Mouse (Mus musculus): ENCODE results near the gene Poll. TPM values are rescaled to one million over a fixed set of nuclear protein-coding genes. Genes with fewer than 3 reads are reported as not detected.

Poll gene
- polyA plus RNA-seq, 1 experiment = 11.6 TPM

DNA sequence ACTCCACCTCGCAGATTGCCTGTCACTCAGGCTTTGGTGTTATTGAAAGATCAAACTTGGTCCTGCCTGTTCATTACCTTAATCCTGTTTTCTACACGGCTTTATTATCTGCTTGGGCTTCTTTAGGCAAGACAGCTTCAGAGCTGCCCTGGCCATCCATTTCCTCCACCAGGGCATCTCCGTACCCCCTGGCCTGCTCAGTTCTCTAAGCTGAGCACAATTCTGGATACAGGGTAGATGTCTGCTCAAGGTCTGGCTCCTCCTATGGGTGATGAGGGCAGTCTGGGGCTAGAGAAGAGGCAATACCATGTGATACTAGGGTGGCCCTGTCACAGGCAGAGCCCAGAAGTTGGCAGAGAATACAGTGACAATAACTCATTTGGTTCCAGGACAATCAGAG, 26.5 kb upstream of the Poll start:
- H3ac ChIP-seq (ENCODE audit: control insufficient read depth, insufficient read length) = no peak overlapping the region
- no peak overlapping the region for H3K4me2 ChIP-seq (ENCODE audit: low read depth)
- no peak overlapping the region for H3K4me3 ChIP-seq
- no peaks in the 10 kb centered on the region for H3K27me3 ChIP-seq (ENCODE audit: control insufficient read depth, insufficient read depth, insufficient read length)
- no peaks in the 10 kb centered on the region for H3K79me2 ChIP-seq (ENCODE audit: control insufficient read depth, insufficient read depth)
- no peak for TF ChIP-seq E2F4 (IDR thresholded peaks at IDR 0.05; ENCODE audit: insufficient read depth)
- TF ChIP-seq SRF (IDR thresholded peaks at IDR 0.05; ENCODE audit: control insufficient read depth, insufficient read length, low read depth) = no peak
- no peak for TF ChIP-seq CEBPB (IDR thresholded peaks at IDR 0.05; ENCODE audit: insufficient read depth, poor library complexity, severe bottlenecking)
- no peak for TF ChIP-seq USF1 (IDR thresholded peaks at IDR 0.05; ENCODE audit: low read depth)
- no peak for TF ChIP-seq MYOG (IDR thresholded peaks at IDR 0.05; ENCODE audit: control insufficient read depth in 1 of 3, insufficient read depth in 1 of 3, insufficient read length in 2 of 3, low read depth in 2 of 3)
- TF ChIP-seq POLR2A (IDR thresholded peaks at IDR 0.05; ENCODE audit: insufficient read length, low read depth) = no peak
- no peak for TF ChIP-seq REST (IDR thresholded peaks at IDR 0.05; ENCODE audit: insufficient read depth, insufficient read length)
- TF ChIP-seq MAX (IDR thresholded peaks at IDR 0.05; ENCODE audit: low read depth) = no peak
- TF ChIP-seq TCF3 (IDR thresholded peaks at IDR 0.05; ENCODE audit: insufficient read length, low read depth) = no peak
- no peak for TF ChIP-seq MYOD1 (IDR thresholded peaks at IDR 0.05; ENCODE audit: control insufficient read depth in 1 of 3, insufficient read length in 2 of 3, low read depth in 2 of 3)
- no peak for TF ChIP-seq POLR2AphosphoS2 (IDR thresholded peaks at IDR 0.05; ENCODE audit: insufficient read length, low read depth)
- TF ChIP-seq TCF12 (IDR thresholded peaks at IDR 0.05; ENCODE audit: insufficient read depth, poor library complexity, severe bottlenecking) = no peak
- peaks cover 4% of the 10 kb centered on the region for H3K36me3 ChIP-seq (ENCODE audit: control insufficient read depth, insufficient read depth)

DNA sequence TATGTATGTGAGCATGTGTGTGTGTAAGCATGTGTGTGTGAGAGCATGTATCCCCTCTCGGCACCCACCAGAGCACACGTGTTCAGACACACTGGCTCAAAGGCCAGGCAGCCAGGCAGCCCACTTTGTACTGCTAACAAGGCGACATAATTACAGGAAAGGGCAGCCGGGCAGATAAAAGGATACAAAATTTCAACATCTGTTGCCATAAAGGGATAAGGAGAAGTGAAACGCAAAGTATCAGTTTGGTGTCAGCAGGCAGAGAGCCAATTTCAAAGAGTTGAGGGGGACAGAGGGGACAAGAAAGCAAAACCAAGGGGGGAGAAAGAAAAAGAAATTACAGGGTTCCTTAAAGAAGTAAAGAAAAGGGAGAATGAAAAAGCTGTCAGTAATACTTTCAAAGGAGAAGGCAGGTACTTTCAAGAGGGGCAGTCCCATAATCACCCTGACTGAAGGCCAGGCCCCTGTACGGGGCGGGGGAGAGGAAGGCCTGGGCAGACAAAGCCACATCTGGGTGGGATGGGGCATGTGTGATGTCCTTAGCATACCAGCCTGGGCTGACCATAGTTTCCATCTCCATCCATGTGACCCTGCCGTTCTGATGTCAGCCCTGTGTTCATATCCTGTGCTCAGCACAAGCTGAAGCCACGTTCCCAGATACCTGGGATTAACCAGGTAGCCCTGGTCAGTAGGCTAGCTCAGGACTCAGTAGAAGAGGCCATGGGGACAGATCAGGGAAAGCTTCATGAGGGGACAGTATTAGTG, 24.7 kb upstream of the Poll start:
- no peaks in the 10 kb centered on the region for H3K79me2 ChIP-seq (ENCODE audit: control insufficient read depth, insufficient read depth)
- peaks cover 4% of the 10 kb centered on the region for H3K36me3 ChIP-seq (ENCODE audit: control insufficient read depth, insufficient read depth)
- H3K4me3 ChIP-seq = no peak overlapping the region
- no peak overlapping the region for H3K4me2 ChIP-seq (ENCODE audit: low read depth)
- H3ac ChIP-seq (ENCODE audit: control insufficient read depth, insufficient read length) = no peak overlapping the region
- no peak for TF ChIP-seq POLR2AphosphoS2 (IDR thresholded peaks at IDR 0.05; ENCODE audit: insufficient read length, low read depth)
- TF ChIP-seq TCF12 (IDR thresholded peaks at IDR 0.05; ENCODE audit: insufficient read depth, poor library complexity, severe bottlenecking) = no peak
- no peak for TF ChIP-seq CEBPB (IDR thresholded peaks at IDR 0.05; ENCODE audit: insufficient read depth, poor library complexity, severe bottlenecking)
- no peak for TF ChIP-seq MYOG (IDR thresholded peaks at IDR 0.05; ENCODE audit: control insufficient read depth in 1 of 3, insufficient read depth in 1 of 3, insufficient read length in 2 of 3, low read depth in 2 of 3)
- TF ChIP-seq MAX (IDR thresholded peaks at IDR 0.05; ENCODE audit: low read depth) = no peak
- TF ChIP-seq POLR2A (IDR thresholded peaks at IDR 0.05; ENCODE audit: insufficient read length, low read depth) = no peak
- no peak for TF ChIP-seq MYOD1 (IDR thresholded peaks at IDR 0.05; ENCODE audit: control insufficient read depth in 1 of 3, insufficient read length in 2 of 3, low read depth in 2 of 3)
- no peak for TF ChIP-seq E2F4 (IDR thresholded peaks at IDR 0.05; ENCODE audit: insufficient read depth)
- no peak for TF ChIP-seq REST (IDR thresholded peaks at IDR 0.05; ENCODE audit: insufficient read depth, insufficient read length)
- no peak for TF ChIP-seq TCF3 (IDR thresholded peaks at IDR 0.05; ENCODE audit: insufficient read length, low read depth)
- no peak for TF ChIP-seq SRF (IDR thresholded peaks at IDR 0.05; ENCODE audit: control insufficient read depth, insufficient read length, low read depth)
- TF ChIP-seq USF1 (IDR thresholded peaks at IDR 0.05; ENCODE audit: low read depth) = no peak
- no peaks in the 10 kb centered on the region for H3K27me3 ChIP-seq (ENCODE audit: control insufficient read depth, insufficient read depth, insufficient read length)

DNA sequence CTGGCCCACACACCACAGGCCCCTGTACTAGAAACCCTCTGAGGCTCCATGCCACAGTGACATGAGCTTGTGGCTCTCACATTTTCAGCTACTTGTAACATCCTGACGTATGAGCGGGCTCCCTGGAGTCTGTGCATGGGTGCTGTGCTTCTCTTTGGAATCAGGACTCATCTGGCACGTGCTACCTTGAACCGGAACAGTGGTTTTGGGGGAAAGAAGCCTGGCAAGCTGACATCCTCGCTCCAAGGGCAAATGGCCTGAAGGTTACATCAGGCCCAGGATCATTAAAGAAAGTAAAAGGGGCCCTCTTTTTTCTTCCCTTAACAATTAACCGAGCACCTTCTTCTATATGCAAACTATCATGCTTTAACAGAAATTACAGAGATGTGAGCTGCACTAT, 22.8 kb upstream of the Poll start:
- no peak overlapping the region for H3K4me2 ChIP-seq (ENCODE audit: low read depth)
- no peak overlapping the region for H3K4me3 ChIP-seq
- no peak overlapping the region for H3ac ChIP-seq (ENCODE audit: control insufficient read depth, insufficient read length)
- no peaks in the 10 kb centered on the region for H3K79me2 ChIP-seq (ENCODE audit: control insufficient read depth, insufficient read depth)
- no peak for TF ChIP-seq E2F4 (IDR thresholded peaks at IDR 0.05; ENCODE audit: insufficient read depth)
- no peak for TF ChIP-seq TCF12 (IDR thresholded peaks at IDR 0.05; ENCODE audit: insufficient read depth, poor library complexity, severe bottlenecking)
- no peak for TF ChIP-seq POLR2A (IDR thresholded peaks at IDR 0.05; ENCODE audit: insufficient read length, low read depth)
- TF ChIP-seq CEBPB (IDR thresholded peaks at IDR 0.05; ENCODE audit: insufficient read depth, poor library complexity, severe bottlenecking) = no peak
- no peak for TF ChIP-seq USF1 (IDR thresholded peaks at IDR 0.05; ENCODE audit: low read depth)
- no peak for TF ChIP-seq MYOD1 (IDR thresholded peaks at IDR 0.05; ENCODE audit: control insufficient read depth in 1 of 3, insufficient read length in 2 of 3, low read depth in 2 of 3)
- TF ChIP-seq MAX (IDR thresholded peaks at IDR 0.05; ENCODE audit: low read depth) = no peak
- no peak for TF ChIP-seq SRF (IDR thresholded peaks at IDR 0.05; ENCODE audit: control insufficient read depth, insufficient read length, low read depth)
- no peak for TF ChIP-seq TCF3 (IDR thresholded peaks at IDR 0.05; ENCODE audit: insufficient read length, low read depth)
- no peak for TF ChIP-seq MYOG (IDR thresholded peaks at IDR 0.05; ENCODE audit: control insufficient read depth in 1 of 3, insufficient read depth in 1 of 3, insufficient read length in 2 of 3, low read depth in 2 of 3)
- TF ChIP-seq REST (IDR thresholded peaks at IDR 0.05; ENCODE audit: insufficient read depth, insufficient read length) = no peak
- no peak for TF ChIP-seq POLR2AphosphoS2 (IDR thresholded peaks at IDR 0.05; ENCODE audit: insufficient read length, low read depth)
- H3K36me3 ChIP-seq (ENCODE audit: control insufficient read depth, insufficient read depth) = peaks cover 4% of the 10 kb centered on the region
- no peaks in the 10 kb centered on the region for H3K27me3 ChIP-seq (ENCODE audit: control insufficient read depth, insufficient read depth, insufficient read length)

DNA sequence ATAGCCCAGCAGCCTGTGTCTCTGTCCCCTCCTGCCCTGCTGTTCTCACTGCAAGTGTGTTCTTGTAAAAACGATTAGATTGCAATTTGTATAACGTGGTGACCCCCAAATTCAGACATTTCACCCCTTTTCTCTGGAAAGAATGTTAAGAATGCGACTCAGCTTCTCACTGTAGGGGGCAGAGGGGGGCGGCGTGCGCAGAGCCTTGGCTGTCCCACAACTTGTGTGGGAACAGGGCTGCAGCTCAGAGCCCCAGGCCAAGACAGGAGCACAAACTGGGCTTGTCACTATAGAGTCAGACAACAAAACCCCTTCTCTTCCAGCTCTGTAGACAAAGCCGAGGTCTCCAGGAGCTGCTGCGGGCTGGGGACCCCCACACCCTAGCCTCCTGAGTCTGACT, 21.8 kb upstream of the Poll start:
- Histone ChIP-seq H3ac (ENCODE audit: control insufficient read depth, insufficient read length) (no peak overlapping the region), H3K4me3 (no peak overlapping the region), H3K27me3 (ENCODE audit: control insufficient read depth, insufficient read depth, insufficient read length) (no peaks in the 10 kb centered on the region), H3K79me2 (ENCODE audit: control insufficient read depth, insufficient read depth) (no peaks in the 10 kb centered on the region), H3K4me2 (ENCODE audit: low read depth) (no peak overlapping the region), H3K36me3 (ENCODE audit: control insufficient read depth, insufficient read depth) (peaks cover 4% of the 10 kb centered on the region)
- TF ChIP-seq TCF12 (IDR thresholded peaks at IDR 0.05; ENCODE audit: insufficient read depth, poor library complexity, severe bottlenecking) (no peak), MAX (IDR thresholded peaks at IDR 0.05; ENCODE audit: low read depth) (no peak), USF1 (IDR thresholded peaks at IDR 0.05; ENCODE audit: low read depth) (no peak), MYOD1 (IDR thresholded peaks at IDR 0.05; ENCODE audit: control insufficient read depth in 1 of 3, insufficient read length in 2 of 3, low read depth in 2 of 3) (no peak), REST (IDR thresholded peaks at IDR 0.05; ENCODE audit: insufficient read depth, insufficient read length) (no peak), MYOG (IDR thresholded peaks at IDR 0.05; ENCODE audit: control insufficient read depth in 1 of 3, insufficient read depth in 1 of 3, insufficient read length in 2 of 3, low read depth in 2 of 3) (no peak), TCF3 (IDR thresholded peaks at IDR 0.05; ENCODE audit: insufficient read length, low read depth) (no peak), POLR2AphosphoS2 (IDR thresholded peaks at IDR 0.05; ENCODE audit: insufficient read length, low read depth) (no peak), POLR2A (IDR thresholded peaks at IDR 0.05; ENCODE audit: insufficient read length, low read depth) (no peak)
